In the genomic region with DNA sequence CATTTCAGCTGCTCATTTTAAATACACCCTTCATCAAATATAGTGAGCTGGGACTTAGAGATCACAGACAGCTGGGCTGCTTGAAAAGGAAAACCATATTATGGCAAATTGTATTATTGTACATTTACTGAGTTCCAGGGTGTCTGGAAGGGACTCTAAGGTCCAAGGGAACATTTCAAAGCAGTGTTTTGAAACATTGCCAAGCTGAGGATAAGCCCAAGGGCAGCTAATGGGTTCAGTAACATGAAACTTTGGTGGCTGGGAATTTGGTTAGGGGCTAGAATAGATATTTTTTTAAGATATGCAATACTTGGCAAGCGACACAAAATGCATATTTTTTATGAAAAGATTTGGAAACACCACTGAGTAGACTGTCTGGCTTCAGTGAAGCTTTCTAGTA, we compare ENCODE assay signal across 26 mouse cellular contexts. TPM values are rescaled to one million over a fixed set of nuclear protein-coding genes. Genes with fewer than 3 reads are reported as not detected.
"Had no signal": no experiment of that assay in that cellular context is flagged by ENCODE, and none has a peak within 500 bp of the region (broad histone marks: within the 10 kb centered on the region; RNA-seq: fewer than 3 reads in every experiment).

No protein-coding gene starts in this region.

- H3K4me2 ChIP-seq: heart, embryonic 12.5 days; hindbrain, embryonic 12.5 days; hindbrain, embryonic 14.5 days; intestine, embryonic 15.5 days; limb, embryonic 12.5 days; limb, embryonic 15.5 days; liver, embryonic 12.5 days had no signal

- H3K27me3 ChIP-seq: heart, embryonic 12.5 days; hindbrain, embryonic 12.5 days; intestine, embryonic 15.5 days; limb, embryonic 12.5 days; limb, embryonic 15.5 days; liver, embryonic 12.5 days had no signal

- H3K4me3 ChIP-seq: gastrocnemius, adult 2 months; heart, embryonic 10.5 days; heart, embryonic 12.5 days; hindbrain, embryonic 10.5 days; hindbrain, embryonic 12.5 days; intestine, embryonic 15.5 days; limb, embryonic 12.5 days; limb, embryonic 15.5 days; liver, embryonic 12.5 days had no signal

- H3K9ac ChIP-seq: heart, embryonic 12.5 days; hindbrain, embryonic 12.5 days; hindbrain, embryonic 14.5 days; intestine, embryonic 15.5 days; limb, embryonic 12.5 days; limb, embryonic 15.5 days; liver, embryonic 12.5 days had no signal

- H3K27ac ChIP-seq: gastrocnemius, adult 2 months; heart, embryonic 10.5 days; hindbrain, embryonic 10.5 days; hindbrain, embryonic 12.5 days; hindbrain, embryonic 14.5 days; intestine, embryonic 15.5 days; limb, embryonic 12.5 days; limb, embryonic 15.5 days; liver, embryonic 12.5 days had no signal

- H3K4me1 ChIP-seq: heart, embryonic 10.5 days; heart, embryonic 12.5 days; hindbrain, embryonic 10.5 days; hindbrain, embryonic 12.5 days; intestine, embryonic 15.5 days; limb, embryonic 12.5 days; limb, embryonic 15.5 days; liver, embryonic 12.5 days had no signal

- H3K9me3 ChIP-seq: heart, embryonic 10.5 days; heart, embryonic 12.5 days; hindbrain, embryonic 10.5 days; hindbrain, embryonic 12.5 days; intestine, embryonic 15.5 days; limb, embryonic 12.5 days; limb, embryonic 15.5 days; liver, embryonic 12.5 days had no signal

- DNase-seq: gastrocnemius, adult 2 months; gastrocnemius, postnatal 10 days; gastrocnemius, postnatal 25 days; heart, adult 18-20 months; heart, postnatal 10 days; heart, postnatal 4 days; kidney, adult 18-20 months; kidney, adult 8-10 months; kidney, postnatal 10 days; kidney, postnatal 25 days; kidney, postnatal 4 days; layer of hippocampus, adult 9-11 months; layer of hippocampus, postnatal 36 days; left cerebral cortex, postnatal 4 days had no signal

- ATAC-seq: hindbrain, embryonic 16.5 days; inflammation-experienced regulatory T-cells, adult 6 months; intestine, embryonic 15.5 days; intestine, postnatal 0 days; liver, embryonic 12.5 days had no signal

- H3K36me3 ChIP-seq: heart, embryonic 10.5 days; heart, embryonic 12.5 days; hindbrain, embryonic 10.5 days; hindbrain, embryonic 12.5 days; intestine, embryonic 15.5 days; limb, embryonic 12.5 days; limb, embryonic 15.5 days; liver, embryonic 12.5 days had no signal

RNA-seq across cellular contexts. Expression of a gene that starts 48.2 kb away (rescaled TPM):
- polyA plus RNA-seq: inflammation-experienced regulatory T-cells, adult 6 months had no signal
